Mouse (Mus musculus): ENCODE measurements around the gene Tmem213. TPM values are rescaled to one million over a fixed set of nuclear protein-coding genes. Genes with fewer than 3 reads are reported as not detected.

Gene Tmem213
- total and polyA plus RNA-seq, 3 experiments, result not detected

- H3K36me3 ChIP-seq (ENCODE audit: control insufficient read depth in 1 of 2, insufficient read depth in 2 of 2, low read length in 2 of 2), result peaks cover 0 to 2% of the 10 kb centered on the region in 2 experiments; a peak in 1 of 4 replicates
- no peak for DNase-seq (ENCODE audit: low read depth, low spot score)
- no peak overlapping the region for H3K4me3 ChIP-seq (ENCODE audit: control insufficient read depth in 1 of 2, insufficient read depth in 1 of 2, low read depth in 2 of 2, low read length in 2 of 2)
- no peaks in the 10 kb centered on the region for H3K9me3 ChIP-seq (replicated peaks; ENCODE audit: insufficient read depth, low read length)
- H3K79me2 ChIP-seq (ENCODE audit: control insufficient read depth, insufficient read depth, low read length, poor library complexity), result no peaks in the 10 kb centered on the region
- peaks cover 6% of the 10 kb centered on the region in 2 experiments; a peak in 3 of 4 replicates for H3K4me1 ChIP-seq (ENCODE audit: control insufficient read depth in 1 of 2, insufficient read depth in 2 of 2, low read length in 2 of 2)
- no peak overlapping the region for H3K9ac ChIP-seq (ENCODE audit: control insufficient read depth, low read depth, low read length, poor library complexity, severe bottlenecking)
- no peak for TF ChIP-seq ZKSCAN1 (IDR thresholded peaks at IDR 0.05; ENCODE audit: low read depth, low read length)
- no peak for TF ChIP-seq JUND (IDR thresholded peaks at IDR 0.05; ENCODE audit: low read depth, low read length)
- TF ChIP-seq POLR2AphosphoS5 (IDR thresholded peaks at IDR 0.05; ENCODE audit: borderline replicate concordance, low read depth, low read length), result no peak
- TF ChIP-seq ETS1 (IDR thresholded peaks at IDR 0.05; ENCODE audit: low read depth, low read length), result no peak
- TF ChIP-seq NRF1 (IDR thresholded peaks at IDR 0.05; ENCODE audit: insufficient read depth, low read depth, low read length, poor library complexity, severe bottlenecking), result no peak
- TF ChIP-seq HCFC1 (IDR thresholded peaks at IDR 0.05; ENCODE audit: low read depth, low read length), result no peak
- no peaks in the 10 kb centered on the region; a peak in 1 of 4 replicates for H3K27me3 ChIP-seq (ENCODE audit: control insufficient read depth in 1 of 2, insufficient read depth in 2 of 2, low read length in 2 of 2)
- H3K27ac ChIP-seq (ENCODE audit: control insufficient read depth, low read depth, low read length), result no peak overlapping the region
Measured at GRCm38 (mm10) chr6:38072137-38072796, 36.8 kb upstream of the Tmem213 start.

GRCm38 (mm10) chr6:38073592-38073991, 35.5 kb upstream of the Tmem213 start:
- no peaks in the 10 kb centered on the region; a peak in 1 of 4 replicates for H3K27me3 ChIP-seq (ENCODE audit: control insufficient read depth in 1 of 2, insufficient read depth in 2 of 2, low read length in 2 of 2)
- no peak for DNase-seq (ENCODE audit: low read depth, low spot score)
- H3K9me3 ChIP-seq (replicated peaks; ENCODE audit: insufficient read depth, low read length), result no peaks in the 10 kb centered on the region
- TF ChIP-seq RAD21 (IDR thresholded peaks at IDR 0.05; ENCODE audit: low read depth, low read length) (no peak), MYC (IDR thresholded peaks at IDR 0.05; ENCODE audit: low read depth, low read length) (no peak), ZNF384 (IDR thresholded peaks at IDR 0.05; ENCODE audit: low read depth, low read length) (no peak), ZKSCAN1 (IDR thresholded peaks at IDR 0.05; ENCODE audit: low read depth, low read length) (no peak), POLR2AphosphoS2 (IDR thresholded peaks at IDR 0.05; ENCODE audit: low read length) (no peak), MAX (IDR thresholded peaks at IDR 0.05; ENCODE audit: low read length) (no peak), POLR2AphosphoS5 (IDR thresholded peaks at IDR 0.05; ENCODE audit: borderline replicate concordance, low read depth, low read length) (no peak), BHLHE40 (IDR thresholded peaks at IDR 0.05; ENCODE audit: borderline replicate concordance, low read depth, low read length) (no peak), MYB (IDR thresholded peaks at IDR 0.05; ENCODE audit: low read depth, low read length) (no peak), TBP (IDR thresholded peaks at IDR 0.05; ENCODE audit: low read depth, low read length) (no peak), ETS1 (IDR thresholded peaks at IDR 0.05; ENCODE audit: low read depth, low read length) (no peak), USF2 (IDR thresholded peaks at IDR 0.05; ENCODE audit: borderline replicate concordance in 1 of 2, insufficient read depth in 1 of 2, low read depth in 1 of 2, low read length in 2 of 2) (no peak), EP300 (IDR thresholded peaks at IDR 0.05; ENCODE audit: low read depth in 1 of 2, low read length in 2 of 2) (no peak), NRF1 (IDR thresholded peaks at IDR 0.05; ENCODE audit: insufficient read depth, low read depth, low read length, poor library complexity, severe bottlenecking) (no peak), SMC3 (IDR thresholded peaks at IDR 0.05; ENCODE audit: low read depth, low read length) (no peak), MEF2A (IDR thresholded peaks at IDR 0.05; ENCODE audit: extremely low read depth, insufficient replicate concordance, low read depth, low read length, poor library complexity, severe bottlenecking) (no peak), MAFK (IDR thresholded peaks at IDR 0.05; ENCODE audit: borderline replicate concordance, low read depth, low read length) (no peak), KAT2A (conservative IDR thresholded peaks at IDR 0.05; ENCODE audit: low read depth, low read length) (no peak), TCF12 (IDR thresholded peaks at IDR 0.05; ENCODE audit: low read depth, low read length) (no peak)
- no peaks in the 10 kb centered on the region for H3K79me2 ChIP-seq (ENCODE audit: control insufficient read depth, insufficient read depth, low read length, poor library complexity)
- H3K9ac ChIP-seq (ENCODE audit: control insufficient read depth, low read depth, low read length, poor library complexity, severe bottlenecking), result no peak overlapping the region
- H3K27ac ChIP-seq (ENCODE audit: control insufficient read depth, low read depth, low read length), result no peak overlapping the region
- H3K36me3 ChIP-seq (ENCODE audit: control insufficient read depth in 1 of 2, insufficient read depth in 2 of 2, low read length in 2 of 2), result peaks cover 0 to 2% of the 10 kb centered on the region in 2 experiments; a peak in 1 of 4 replicates
- H3K4me3 ChIP-seq (ENCODE audit: control insufficient read depth in 1 of 2, insufficient read depth in 1 of 2, low read depth in 2 of 2, low read length in 2 of 2), result no peak overlapping the region
- H3K4me1 ChIP-seq (ENCODE audit: control insufficient read depth in 1 of 2, insufficient read depth in 2 of 2, low read length in 2 of 2), result peaks cover 6% of the 10 kb centered on the region in 2 experiments; a peak in 3 of 4 replicates

Measured in MEL (cell line).